Mouse (Mus musculus): ENCODE measurements around the gene Fry. TPM values are rescaled to one million over a fixed set of nuclear protein-coding genes. Genes with fewer than 3 reads are reported as not detected.

Fry gene
- polyA plus RNA-seq, 1 experiment from 2014 or later, result 10.8 TPM

DNA sequence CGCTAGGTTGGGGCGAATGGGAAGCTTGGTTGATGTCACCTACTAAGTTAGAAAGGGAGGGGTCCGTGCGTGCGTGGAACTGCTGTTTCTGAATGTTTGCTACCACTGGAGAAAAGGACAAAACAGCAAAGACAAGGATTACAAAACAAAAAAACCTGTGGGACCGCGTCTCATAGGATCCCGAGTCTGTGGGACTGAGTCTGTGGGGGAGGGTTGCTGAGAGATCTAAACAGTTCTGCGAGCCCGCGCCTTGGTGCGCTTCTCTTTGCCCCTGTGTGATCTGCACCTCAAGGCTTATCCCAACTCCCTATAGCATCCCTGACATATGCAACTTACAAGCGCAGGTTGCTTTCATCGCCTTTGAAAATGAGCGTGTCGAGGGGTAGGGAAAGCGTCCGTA, 89.2 kb downstream of the Fry start:
- H3K27me3 ChIP-seq, result no peaks in the 10 kb centered on the region
- no peaks in the 10 kb centered on the region for H3K9me3 ChIP-seq
- 41% methylated on average over 18 of the region's 18 CpGs for WGBS
- H3K9ac ChIP-seq, result no peak overlapping the region
- peaks cover 8% of the 10 kb centered on the region; the same call in 1 of the 2 replicates for H3K4me1 ChIP-seq
- H3K27ac ChIP-seq, result no peak overlapping the region
- no peak for ATAC-seq (ENCODE audit: low FRiP score, low read depth)
- H3K4me2 ChIP-seq (replicated peaks), result peak overlapping the region; percentile 55
- peak overlapping the region; percentile 7; the same call in 1 of the 2 replicates for H3K4me3 ChIP-seq
- no peaks in the 10 kb centered on the region for H3K36me3 ChIP-seq

GRCm38 (mm10) chr5:150208009-150208408, 89.6 kb downstream of the Fry start:
- H3K36me3 ChIP-seq, result no peaks in the 10 kb centered on the region
- peak overlapping the region; percentile 7; the same call in 1 of the 2 replicates for H3K4me3 ChIP-seq
- H3K27me3 ChIP-seq, result no peaks in the 10 kb centered on the region
- H3K9ac ChIP-seq, result no peak overlapping the region
- H3K4me2 ChIP-seq (replicated peaks), result peak overlapping the region; percentile 55
- H3K9me3 ChIP-seq, result no peaks in the 10 kb centered on the region
- ATAC-seq (ENCODE audit: low FRiP score, low read depth), result peak; percentile 79
- peaks cover 8% of the 10 kb centered on the region; the same call in 1 of the 2 replicates for H3K4me1 ChIP-seq
- 24% methylated on average over 7 of the region's 7 CpGs for WGBS
- H3K27ac ChIP-seq, result no peak overlapping the region

DNA sequence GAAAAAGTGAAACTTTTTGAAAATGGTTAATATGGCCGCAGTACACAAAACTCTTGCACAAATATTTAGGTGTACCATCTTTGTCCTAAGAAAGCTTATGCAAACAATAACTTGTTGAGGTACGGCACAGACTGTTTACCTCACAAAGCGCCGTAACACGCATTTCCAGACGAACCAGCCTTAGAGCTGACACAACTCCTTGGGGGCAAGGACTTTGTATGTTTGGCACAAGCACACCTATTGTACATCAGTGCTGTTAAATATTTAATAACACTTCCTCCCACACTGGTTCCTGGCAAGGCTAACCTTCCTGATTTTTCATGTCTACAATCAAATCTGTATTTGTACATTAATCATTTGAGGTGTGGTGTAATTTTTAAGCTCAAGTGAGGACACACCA, 95.6 kb downstream of the Fry start:
- H3K27ac ChIP-seq, result no peak overlapping the region
- ATAC-seq (ENCODE audit: low FRiP score, low read depth), result no peak
- no peaks in the 10 kb centered on the region for H3K4me1 ChIP-seq
- 82% methylated on average over 6 of the region's 6 CpGs for WGBS
- no peaks in the 10 kb centered on the region for H3K36me3 ChIP-seq
- H3K9ac ChIP-seq, result no peak overlapping the region
- H3K27me3 ChIP-seq, result no peaks in the 10 kb centered on the region
- no peak overlapping the region for H3K4me2 ChIP-seq (replicated peaks)
- no peak overlapping the region for H3K4me3 ChIP-seq
- H3K9me3 ChIP-seq, result no peaks in the 10 kb centered on the region; the same call in 1 of the 2 replicates

- H3K4me2 ChIP-seq (replicated peaks), result no peak overlapping the region
- no peaks in the 10 kb centered on the region for H3K36me3 ChIP-seq
- H3K27me3 ChIP-seq, result no peaks in the 10 kb centered on the region
- 73% methylated on average over 11 of the region's 11 CpGs for WGBS
- H3K27ac ChIP-seq, result no peak overlapping the region
- ATAC-seq (ENCODE audit: low FRiP score, low read depth), result no peak
- H3K4me3 ChIP-seq, result no peak overlapping the region
- no peaks in the 10 kb centered on the region for H3K4me1 ChIP-seq
- H3K9ac ChIP-seq, result no peak overlapping the region
- H3K9me3 ChIP-seq, result no peaks in the 10 kb centered on the region; the same call in 1 of the 2 replicates
Measured at GRCm38 (mm10) chr5:150216066-150216465, 97.6 kb downstream of the Fry start.

DNA sequence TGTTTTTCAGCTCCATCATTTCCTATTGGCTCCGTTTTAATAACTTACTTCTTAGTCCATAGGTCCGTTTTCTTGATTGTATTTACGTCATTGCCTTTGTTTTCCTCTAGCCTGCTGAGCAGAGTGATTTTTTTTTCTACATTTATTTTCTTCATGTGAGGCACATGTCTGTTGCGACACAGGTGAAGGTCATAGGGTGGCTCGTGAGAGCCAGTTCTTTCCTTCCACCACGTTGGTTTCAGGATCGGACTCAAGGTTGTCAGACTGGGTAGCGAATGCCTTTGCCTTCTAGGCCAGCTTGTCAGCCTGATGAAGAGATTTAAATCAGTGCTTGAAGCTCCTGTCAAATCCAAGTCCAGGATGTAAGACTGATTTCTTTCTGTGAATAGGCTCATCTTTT, 101.0 kb downstream of the Fry start:
- Histone ChIP-seq H3K27ac (no peak overlapping the region), H3K4me2 (replicated peaks) (no peak overlapping the region), H3K4me3 (no peak overlapping the region), H3K27me3 (no peaks in the 10 kb centered on the region), H3K9me3 (no peaks in the 10 kb centered on the region; the same call in 1 of the 2 replicates), H3K4me1 (no peaks in the 10 kb centered on the region), H3K36me3 (no peaks in the 10 kb centered on the region), H3K9ac (no peak overlapping the region)
- no peak for ATAC-seq (ENCODE audit: low FRiP score, low read depth)
- WGBS, result 82% methylated on average over 8 of the region's 8 CpGs

DNA sequence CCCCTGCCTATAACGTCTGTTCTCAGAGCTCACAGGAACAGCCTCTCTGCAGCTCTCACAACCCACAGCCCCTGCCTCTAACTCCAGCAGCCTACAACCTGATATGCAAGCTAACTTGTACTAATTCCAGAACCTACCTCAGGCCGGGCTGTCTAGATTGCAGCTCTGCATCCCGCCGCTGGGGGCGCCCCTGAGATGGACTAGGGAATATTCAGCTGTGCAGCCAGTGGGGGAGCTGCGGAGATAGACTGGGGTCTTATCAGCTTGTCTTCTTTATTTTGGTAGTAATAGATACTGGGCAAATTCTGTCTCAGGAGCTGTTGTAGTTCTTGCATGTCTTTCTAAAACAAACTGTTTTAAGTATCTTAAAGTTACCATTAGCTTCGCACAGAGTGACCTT, 101.9 kb downstream of the Fry start:
- no peak for ATAC-seq (ENCODE audit: low FRiP score, low read depth)
- Histone ChIP-seq H3K27me3 (no peaks in the 10 kb centered on the region), H3K9ac (no peak overlapping the region), H3K27ac (no peak overlapping the region), H3K4me1 (no peaks in the 10 kb centered on the region), H3K4me3 (no peak overlapping the region), H3K36me3 (no peaks in the 10 kb centered on the region), H3K4me2 (replicated peaks) (no peak overlapping the region), H3K9me3 (no peaks in the 10 kb centered on the region; the same call in 1 of the 2 replicates)
- 36% methylated on average over 7 of the region's 7 CpGs for WGBS

DNA sequence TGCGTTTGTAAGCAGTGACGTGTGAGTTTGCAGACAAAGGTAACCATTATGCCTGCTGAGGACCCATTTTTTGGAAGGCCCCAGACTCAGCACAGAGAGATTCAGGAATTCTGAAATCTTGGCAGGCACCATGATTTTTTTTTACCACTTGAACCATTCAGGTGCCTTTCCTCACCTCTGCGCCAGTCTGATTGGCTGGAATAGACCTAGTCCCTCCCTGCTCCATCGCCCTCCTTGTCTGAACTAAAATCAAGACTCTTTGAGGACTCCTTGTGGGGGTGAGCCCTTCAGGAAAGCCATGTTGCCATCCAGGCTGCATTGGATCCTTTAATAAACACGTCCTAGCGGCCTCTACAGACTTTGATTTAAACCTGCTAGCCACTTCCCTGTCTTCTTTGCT, 103.4 kb downstream of the Fry start:
- Histone ChIP-seq H3K27ac (no peak overlapping the region), H3K4me2 (replicated peaks) (no peak overlapping the region), H3K4me3 (no peak overlapping the region), H3K4me1 (no peaks in the 10 kb centered on the region), H3K27me3 (no peaks in the 10 kb centered on the region), H3K36me3 (no peaks in the 10 kb centered on the region), H3K9ac (no peak overlapping the region), H3K9me3 (no peaks in the 10 kb centered on the region; the same call in 1 of the 2 replicates)
- WGBS, result 79% methylated on average over 6 of the region's 6 CpGs
- no peak for ATAC-seq (ENCODE audit: low FRiP score, low read depth)

- no peaks in the 10 kb centered on the region for H3K36me3 ChIP-seq
- no peak overlapping the region for H3K27ac ChIP-seq
- H3K27me3 ChIP-seq, result no peaks in the 10 kb centered on the region
- WGBS, result 90% methylated on average over 10 of the region's 10 CpGs
- no peak overlapping the region for H3K9ac ChIP-seq
- H3K9me3 ChIP-seq, result no peaks in the 10 kb centered on the region
- H3K4me1 ChIP-seq, result no peaks in the 10 kb centered on the region
- ATAC-seq (ENCODE audit: low FRiP score, low read depth), result no peak
- H3K4me2 ChIP-seq (replicated peaks), result no peak overlapping the region
- no peak overlapping the region for H3K4me3 ChIP-seq
Measured at GRCm38 (mm10) chr5:150223546-150224239, 105.2 kb downstream of the Fry start.

DNA sequence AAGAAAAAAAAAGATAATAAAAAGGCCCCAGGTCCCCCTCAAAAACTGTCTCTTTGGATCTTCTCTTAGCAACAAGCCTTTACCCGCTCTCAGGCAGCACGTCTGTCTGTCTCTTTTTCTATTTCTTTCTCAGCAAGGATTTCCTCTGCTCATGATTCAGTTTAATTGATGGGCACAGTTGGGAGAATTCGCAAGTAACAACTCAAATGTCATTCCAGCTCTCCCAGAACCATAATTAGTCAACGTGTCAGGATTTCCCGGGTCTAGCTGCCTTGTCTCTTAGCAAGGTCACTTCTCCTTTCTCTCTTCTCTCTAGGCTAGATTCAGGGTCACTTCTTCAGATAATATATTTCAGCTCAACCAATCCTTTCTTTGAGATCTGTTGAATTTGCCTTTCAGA, 110.6 kb downstream of the Fry start:
- H3K27ac ChIP-seq, result no peak overlapping the region
- H3K9ac ChIP-seq, result no peak overlapping the region
- H3K9me3 ChIP-seq, result peaks cover 3% of the 10 kb centered on the region; the same call in 1 of the 2 replicates
- WGBS, result 63% methylated on average over 5 of the region's 5 CpGs
- H3K4me2 ChIP-seq (replicated peaks), result no peak overlapping the region
- no peaks in the 10 kb centered on the region for H3K4me1 ChIP-seq
- H3K36me3 ChIP-seq, result no peaks in the 10 kb centered on the region
- H3K4me3 ChIP-seq, result no peak overlapping the region
- no peak for ATAC-seq (ENCODE audit: low FRiP score, low read depth)
- H3K27me3 ChIP-seq, result no peaks in the 10 kb centered on the region

DNA sequence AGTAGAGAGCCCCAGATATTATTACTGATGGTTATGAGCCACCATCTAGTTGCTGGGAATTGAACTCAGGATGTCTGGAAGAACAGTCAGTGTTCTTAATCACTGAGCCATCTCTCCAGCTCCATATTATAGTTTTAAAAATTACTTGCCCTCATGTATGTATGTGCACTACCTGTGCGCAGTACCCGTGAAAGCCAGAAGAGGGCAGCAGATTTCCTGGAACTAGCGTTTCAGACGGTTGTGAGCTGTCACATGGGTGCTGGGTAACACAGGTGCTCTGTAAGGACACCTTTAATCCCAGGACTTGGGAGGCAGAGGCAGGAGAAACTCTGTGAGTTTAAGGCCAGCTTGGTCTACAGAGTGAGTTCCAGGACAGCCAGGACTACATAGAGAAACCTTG, 111.3 kb downstream of the Fry start:
- no peak overlapping the region for H3K4me3 ChIP-seq
- H3K4me2 ChIP-seq (replicated peaks), result no peak overlapping the region
- no peak for ATAC-seq (ENCODE audit: low FRiP score, low read depth)
- H3K9ac ChIP-seq, result no peak overlapping the region
- H3K36me3 ChIP-seq, result no peaks in the 10 kb centered on the region
- peaks cover 3% of the 10 kb centered on the region; the same call in 1 of the 2 replicates for H3K9me3 ChIP-seq
- H3K27me3 ChIP-seq, result no peaks in the 10 kb centered on the region
- H3K4me1 ChIP-seq, result no peaks in the 10 kb centered on the region
- WGBS, result 93% methylated on average over 4 of the region's 4 CpGs
- no peak overlapping the region for H3K27ac ChIP-seq

DNA sequence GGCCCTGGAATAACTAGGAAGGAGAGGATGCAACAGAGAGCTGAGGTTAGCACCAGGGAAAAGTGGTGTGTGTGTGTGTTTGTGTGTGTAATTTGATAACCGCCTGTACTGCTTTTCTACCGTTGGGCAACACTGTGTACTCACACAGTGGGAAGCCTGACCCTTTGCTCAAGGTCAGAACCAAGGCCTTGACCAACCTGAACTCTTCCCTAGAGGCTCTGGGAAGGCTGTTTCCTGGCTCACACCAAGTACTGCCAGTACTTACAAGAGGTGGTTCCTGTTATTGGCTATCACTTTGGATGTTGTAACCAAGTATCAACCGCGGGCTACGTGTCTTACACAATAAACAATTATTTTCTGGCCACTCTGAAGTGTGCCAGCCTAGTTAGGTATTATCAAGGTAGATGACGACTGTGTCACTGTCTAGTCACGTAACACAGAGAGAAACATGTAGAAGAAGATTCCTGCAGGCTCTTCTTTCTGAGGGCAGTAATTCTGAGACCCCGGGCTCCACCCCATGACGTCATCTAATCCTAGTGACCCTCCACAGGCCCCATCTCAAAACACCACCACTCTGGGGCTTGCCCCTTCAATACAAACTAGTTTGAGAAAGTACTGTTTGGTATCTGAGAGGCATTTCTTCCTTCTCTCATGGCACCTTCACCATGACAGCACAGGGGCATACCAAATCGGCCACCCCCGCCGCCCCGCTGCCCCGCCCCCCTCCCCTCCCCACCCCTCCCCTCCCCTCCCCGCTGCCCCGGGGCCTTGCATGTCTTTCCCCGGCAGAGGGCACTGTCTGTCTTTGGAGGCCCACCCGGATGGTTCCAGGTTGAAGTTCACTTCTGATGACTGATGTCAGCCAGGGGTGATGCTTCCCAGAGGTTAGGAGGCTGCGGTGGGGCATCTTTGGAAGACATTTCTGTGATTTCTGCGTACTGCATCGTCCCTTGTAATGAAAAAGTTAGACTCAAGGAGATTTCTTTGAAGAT, 114.0 kb downstream of the Fry start:
- Histone ChIP-seq H3K27ac (no peak overlapping the region), H3K4me1 (no peaks in the 10 kb centered on the region), H3K27me3 (no peaks in the 10 kb centered on the region), H3K9ac (no peak overlapping the region), H3K4me3 (peak overlapping the region; percentile 8; the same call in 1 of the 2 replicates), H3K36me3 (no peaks in the 10 kb centered on the region), H3K4me2 (replicated peaks) (peak overlapping the region; percentile 42), H3K9me3 (peaks cover 3% of the 10 kb centered on the region; the same call in 1 of the 2 replicates)
- peak; percentile 20; the same call in 1 of the 2 replicates for ATAC-seq (ENCODE audit: low FRiP score, low read depth)
- 31% methylated on average over 18 of the region's 21 CpGs for WGBS
